Comparison of ENCODE assay signal across 9 mouse cellular contexts in genomic region chrX:142682176-142682820, GRCm38 (mm10). TPM values are rescaled to one million over a fixed set of nuclear protein-coding genes. Genes with fewer than 3 reads are reported as not detected.
A peak's percentile ranks its signal among the peaks of the same experiment; 100 is the strongest.
DNase-seq lines count a peak whose midpoint lies in the region; ATAC-seq and TF ChIP-seq lines count a peak whose summit lies in the region.
"Had no signal": no experiment of that assay in that cellular context is flagged by ENCODE, and none has a peak within 500 bp of the region (broad histone marks: within the 10 kb centered on the region; RNA-seq: fewer than 3 reads in every experiment).

No protein-coding gene starts in this region.

- DNase-seq in cerebellum, adult 2 months: peak; percentile 15 to 43
- DNase-seq in cerebellum, adult 8-10 months: no peak
- DNase-seq in adrenal gland, postnatal 14 days: peak; percentile 42
- DNase-seq in lung, postnatal 10 days: peak; percentile 12
- peak; percentile 28 to 42 for DNase-seq in spleen, postnatal 10 days (ENCODE audit: low spot score in 2 of 2)

- H3K36me3 ChIP-seq in forebrain, embryonic 16.5 days (ENCODE audit: control insufficient read depth, insufficient read depth): no peaks in the 10 kb centered on the region
- no peaks in the 10 kb centered on the region for H3K36me3 ChIP-seq in kidney, embryonic 14.5 days (ENCODE audit: control insufficient read depth, insufficient read depth, low read length)

- ATAC-seq in forebrain, embryonic 16.5 days: peak; percentile 6; the same call in 1 of the 2 replicates
- ATAC-seq in kidney, embryonic 14.5 days (ENCODE audit: low FRiP score, low TSS enrichment): 0 out of 2 replicates have a peak, but pooled peaks have one; percentile 0
- ATAC-seq in activated CD4-positive, CD25-positive, alpha-beta regulatory T cell, adult 4 months: no peak

- H3K4me1 ChIP-seq in cerebellum, adult 2 months (ENCODE audit: control insufficient read depth, insufficient read depth, low read length): no peaks in the 10 kb centered on the region
- H3K4me1 ChIP-seq in forebrain, embryonic 16.5 days (replicated peaks; ENCODE audit: control insufficient read depth, insufficient read depth, low read length): peaks cover 16% of the 10 kb centered on the region
- H3K4me1 ChIP-seq in kidney, embryonic 14.5 days (ENCODE audit: control insufficient read depth, insufficient read depth, low read length): peaks cover 24% of the 10 kb centered on the region

- 0 out of 2 replicates have a peak overlapping the region, but pooled peaks have one; percentile 36 for H3K27ac ChIP-seq in cerebellum, adult 2 months (ENCODE audit: insufficient read depth, low read length)
- no peak overlapping the region for H3K27ac ChIP-seq in forebrain, embryonic 16.5 days (ENCODE audit: low read length)
- H3K27ac ChIP-seq in kidney, embryonic 14.5 days (ENCODE audit: low read depth, low read length): peak overlapping the region; percentile 93

- no peak for TF ChIP-seq CTCF in cerebellum, adult 2 months (IDR thresholded peaks at IDR 0.05; ENCODE audit: borderline replicate concordance, insufficient read depth, low read depth, low read length)

- no peaks in the 10 kb centered on the region for H3K27me3 ChIP-seq in cerebellum, adult 2 months (ENCODE audit: control insufficient read depth, insufficient read depth, low read length)
- no peaks in the 10 kb centered on the region for H3K27me3 ChIP-seq in forebrain, embryonic 16.5 days (replicated peaks; ENCODE audit: control insufficient read depth, insufficient read depth, low read length)
- no peaks in the 10 kb centered on the region for H3K27me3 ChIP-seq in kidney, embryonic 14.5 days (ENCODE audit: control insufficient read depth, insufficient read depth, low read length)
- H3K27me3 ChIP-seq: Patski had no signal

- H3K4me2 ChIP-seq in forebrain, embryonic 16.5 days (ENCODE audit: low read length): peak overlapping the region; percentile 65
- peak overlapping the region; percentile 73 for H3K4me2 ChIP-seq in kidney, embryonic 14.5 days (replicated peaks; ENCODE audit: low read depth, low read length)

- H3K9ac ChIP-seq in forebrain, embryonic 16.5 days (replicated peaks; ENCODE audit: low read depth, low read length): peak overlapping the region; percentile 68
- peak overlapping the region; percentile 66 for H3K9ac ChIP-seq in kidney, embryonic 14.5 days (ENCODE audit: low read depth, low read length)

- no peak for TF ChIP-seq POLR2A in cerebellum, adult 2 months (IDR thresholded peaks at IDR 0.05; ENCODE audit: borderline replicate concordance, insufficient read depth, low read length)

- WGBS in cerebellum, adult 2 months: 10% methylated on average over 28 of the region's 28 CpGs
- 18% methylated on average over 28 of the region's 28 CpGs for WGBS in forebrain, embryonic 16.5 days
- 29% methylated on average over 28 of the region's 28 CpGs for WGBS in kidney, embryonic 14.5 days

- peak overlapping the region; percentile 91 for H3K4me3 ChIP-seq in cerebellum, adult 2 months (replicated peaks; ENCODE audit: insufficient read depth, low read depth, low read length)
- H3K4me3 ChIP-seq in forebrain, embryonic 16.5 days (replicated peaks; ENCODE audit: low read length): peak overlapping the region; percentile 60
- H3K4me3 ChIP-seq in kidney, embryonic 14.5 days (ENCODE audit: low read length): peak overlapping the region; percentile 58

- H3K9me3 ChIP-seq in forebrain, embryonic 16.5 days (ENCODE audit: control insufficient read depth, low read length): no peaks in the 10 kb centered on the region
- H3K9me3 ChIP-seq in kidney, embryonic 14.5 days (ENCODE audit: control insufficient read depth, low read length): no peaks in the 10 kb centered on the region

RNA-seq across cellular contexts. Expression of gene Tmem164, which starts 1.1 kb away (rescaled TPM):
- 17.8 and 18.1 TPM in 2 replicates for polyA plus RNA-seq in cerebellum, adult 2 months (2012; rRNA removed)
- total RNA-seq in adrenal gland, postnatal 14 days (2021): 37.8 and 39.9 TPM in 2 replicates
- polyA plus RNA-seq in forebrain, embryonic 16.5 days (2015; fragmentation: Nextera tagmentation; extraction: Ambion mirVana): 24.0 and 26.1 TPM in 2 replicates
- 18.5 and 34.5 TPM in 2 replicates for polyA plus RNA-seq in kidney, embryonic 14.5 days (2014; fragmentation: Nextera tagmentation; extraction: Ambion mirVana)
- 10 to 100 TPM; 11.7 to 23.1 TPM for polyA plus RNA-seq in activated CD4-positive, CD25-positive, alpha-beta regulatory T cell, adult 4 months (2017; shearing (Covaris generic))
